Mouse (Mus musculus) embryo, embryonic 10.5 days (tissue): ENCODE measurements around the gene Farsb.

Source experiments
- DNase-seq: peaks from one replicate; pipeline ENCODE4 v3.0.0-alpha.2; 2015; ENCODE audit warnings: low spot score

The Farsb gene

DNA sequence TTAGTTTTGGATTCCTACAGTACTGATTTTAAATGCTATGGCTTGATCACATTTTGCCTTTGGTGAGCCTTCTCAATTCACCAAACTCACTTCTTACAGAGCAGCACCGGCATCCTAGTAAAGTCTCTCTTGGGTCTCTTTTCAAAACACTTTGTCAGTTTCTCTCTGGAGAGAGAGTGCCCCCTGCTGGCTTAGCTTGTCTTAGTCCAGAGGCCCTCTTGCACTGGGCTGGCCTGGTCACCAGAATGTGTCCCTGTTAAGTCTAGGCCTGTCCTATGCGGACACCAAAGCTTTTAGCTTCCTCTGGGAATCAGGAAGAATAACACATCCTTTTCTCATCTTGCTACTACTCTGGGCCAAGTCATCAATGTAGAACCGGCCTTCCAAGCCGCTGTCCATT is 69.1 kb downstream of the Farsb start:
- DNase-seq = peak; percentile 91

DNA sequence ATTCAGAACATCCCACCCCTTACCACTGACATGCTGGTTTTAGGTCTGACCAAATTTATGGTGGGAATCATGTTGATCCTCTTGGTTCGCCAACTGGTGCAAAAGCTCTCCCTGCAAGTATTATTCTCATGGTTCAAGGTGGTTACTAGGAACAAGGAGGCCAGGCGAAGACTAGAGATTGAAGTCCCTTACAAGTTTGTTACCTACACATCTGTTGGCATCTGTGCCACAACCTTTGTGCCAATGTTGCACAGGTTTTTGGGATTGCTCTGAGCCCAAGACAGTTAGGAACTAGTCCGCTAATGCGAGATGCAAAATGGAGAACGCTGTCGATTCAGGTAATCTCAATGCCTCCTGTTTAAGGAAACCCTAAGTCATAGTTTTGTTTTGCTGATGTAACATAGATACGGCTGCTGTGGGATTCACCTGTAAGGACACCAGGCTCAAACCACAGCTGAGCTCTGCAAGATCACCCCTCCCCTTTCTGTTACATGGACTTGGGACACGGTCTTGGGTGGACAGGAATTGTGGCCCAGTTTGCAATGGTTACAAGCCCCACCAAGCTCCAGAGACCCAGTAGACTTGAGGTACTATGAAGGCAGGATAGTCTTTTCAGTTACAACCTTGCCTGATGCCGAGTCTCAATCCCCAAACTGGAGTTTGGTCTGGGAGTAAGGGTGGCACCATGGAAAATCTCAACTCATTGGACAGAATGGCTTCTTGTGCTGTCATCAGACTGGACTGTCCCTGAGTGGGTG is 71.4 kb downstream of the Farsb start:
- no peak for DNase-seq

DNA sequence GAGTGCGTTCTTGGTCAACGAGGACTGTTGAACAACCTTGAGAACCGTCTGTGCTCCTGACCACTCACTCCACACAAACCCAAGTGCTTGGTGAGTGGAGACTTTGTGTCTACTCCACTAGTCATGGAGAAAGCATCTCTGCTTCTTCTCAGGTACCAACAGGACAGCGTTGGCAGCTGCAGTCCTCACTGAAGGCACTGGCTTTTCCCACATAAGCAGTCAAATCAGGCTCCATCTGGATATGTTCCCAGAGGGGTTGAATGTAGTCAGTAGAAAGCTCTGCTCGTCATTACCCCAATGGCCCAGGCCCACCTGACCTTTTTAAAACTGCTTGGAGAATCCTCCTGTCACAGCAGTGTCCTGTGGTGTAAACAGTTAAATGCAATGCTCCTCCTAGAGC is 74.3 kb downstream of the Farsb start:
- no peak for DNase-seq

DNA sequence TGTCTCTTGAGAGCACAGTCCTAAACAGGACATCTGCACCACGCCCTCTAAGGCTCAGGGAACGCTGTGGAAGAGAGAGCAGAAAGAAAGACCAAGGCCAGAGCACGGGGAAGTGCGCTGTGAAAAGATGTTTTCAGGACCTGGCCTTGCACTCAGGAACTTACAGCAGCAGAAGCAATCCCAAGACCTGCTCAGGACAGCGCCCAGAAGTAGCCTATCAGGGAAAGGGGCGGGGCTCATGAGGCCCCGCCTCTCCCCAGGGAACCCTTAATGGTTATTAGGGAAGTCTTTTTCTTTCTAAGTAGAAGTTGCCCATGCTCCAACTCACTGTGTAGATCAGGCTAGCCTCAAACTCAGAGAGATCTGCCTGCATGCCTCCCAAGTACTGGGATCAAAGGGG is 76.0 kb downstream of the Farsb start:
- peak; percentile 36 for DNase-seq

DNA sequence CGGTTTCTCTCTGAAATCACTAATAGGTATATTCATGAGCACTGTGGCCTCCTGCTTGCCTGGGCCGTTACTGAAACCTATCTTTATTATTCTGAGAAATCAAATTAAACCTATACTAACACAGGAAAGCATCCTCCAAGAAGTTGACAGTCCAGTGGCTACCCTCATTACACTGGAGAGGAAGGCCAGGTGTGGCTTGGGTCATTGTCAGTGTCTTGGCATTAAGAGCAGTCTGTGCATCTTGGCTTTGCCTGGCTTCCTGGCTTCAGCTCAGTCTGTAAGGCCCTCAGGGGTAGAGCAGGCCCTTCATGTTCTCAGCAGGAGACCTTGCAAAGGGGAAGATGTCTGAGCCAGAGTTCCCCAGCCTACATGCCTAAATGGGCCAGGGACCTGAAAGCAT is 79.3 kb downstream of the Farsb start:
- no peak for DNase-seq

DNA sequence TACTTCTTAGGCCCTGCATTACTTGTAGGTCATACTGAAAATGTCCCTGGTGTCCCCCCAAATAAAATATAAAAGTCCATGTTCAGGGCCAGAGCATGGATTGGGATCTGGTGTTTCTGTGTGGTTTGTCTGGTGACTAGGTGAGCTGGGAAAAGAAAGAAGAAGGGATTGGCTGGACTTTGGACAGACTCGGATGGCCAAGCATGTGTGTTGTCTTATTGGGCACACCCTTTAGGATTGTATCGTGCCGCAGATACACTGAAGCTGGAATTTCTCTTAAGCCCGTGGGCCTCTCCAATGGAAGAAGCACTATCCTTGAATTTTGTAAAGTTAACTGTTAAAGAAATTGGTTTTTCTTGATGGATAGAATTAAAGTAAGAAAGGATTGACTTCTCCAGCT is 87.3 kb downstream of the Farsb start:
- DNase-seq = no peak

DNA sequence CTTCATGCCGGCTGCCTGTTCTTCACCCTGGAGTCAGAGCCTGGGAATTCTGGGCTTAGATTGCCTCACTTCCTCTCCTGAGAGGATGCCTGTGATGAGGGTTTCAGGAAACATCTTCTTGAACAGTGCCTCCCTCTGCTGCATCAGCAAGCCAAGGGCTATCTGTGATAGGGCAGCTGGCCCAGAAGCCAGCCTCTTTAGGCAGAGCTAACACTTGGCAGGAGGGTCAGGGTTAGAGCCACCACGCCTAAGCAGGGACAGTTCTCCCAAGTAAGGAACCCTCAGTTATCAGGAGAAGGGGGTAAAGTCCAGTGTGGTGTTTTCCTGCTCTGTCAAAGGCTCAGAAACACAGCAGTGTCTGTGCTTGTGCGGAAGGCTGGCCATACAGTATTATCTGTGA is 88.9 kb downstream of the Farsb start:
- DNase-seq = no peak

DNA sequence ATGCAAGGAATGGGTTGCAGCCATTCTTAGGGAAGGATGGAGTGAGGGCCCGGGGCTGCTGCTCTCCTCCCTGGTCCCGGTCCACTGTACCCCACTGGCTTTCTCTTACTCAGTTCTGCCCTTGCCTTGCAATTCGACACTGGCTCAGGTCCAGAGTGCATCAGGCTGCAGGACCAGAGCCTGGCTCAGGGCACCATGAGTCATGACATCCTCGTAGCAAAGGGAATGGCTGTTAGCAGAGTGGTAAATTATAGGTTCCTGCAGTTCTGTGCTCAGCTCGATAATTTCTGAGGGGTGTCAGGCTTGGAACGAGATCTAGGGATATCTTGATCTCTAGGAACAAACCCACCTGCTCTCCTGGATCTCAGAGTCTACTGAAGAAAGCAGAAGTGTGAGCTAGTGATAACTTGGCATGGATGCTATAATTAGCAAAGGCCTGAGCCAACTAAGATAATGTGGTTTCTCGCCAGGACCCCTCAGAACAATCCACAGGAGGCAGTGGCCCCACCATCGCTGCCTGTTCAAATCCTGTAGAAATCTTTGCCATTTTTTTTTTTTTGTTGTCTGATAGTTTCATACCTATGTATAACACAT is 92.3 kb downstream of the Farsb start:
- DNase-seq = no peak

DNA sequence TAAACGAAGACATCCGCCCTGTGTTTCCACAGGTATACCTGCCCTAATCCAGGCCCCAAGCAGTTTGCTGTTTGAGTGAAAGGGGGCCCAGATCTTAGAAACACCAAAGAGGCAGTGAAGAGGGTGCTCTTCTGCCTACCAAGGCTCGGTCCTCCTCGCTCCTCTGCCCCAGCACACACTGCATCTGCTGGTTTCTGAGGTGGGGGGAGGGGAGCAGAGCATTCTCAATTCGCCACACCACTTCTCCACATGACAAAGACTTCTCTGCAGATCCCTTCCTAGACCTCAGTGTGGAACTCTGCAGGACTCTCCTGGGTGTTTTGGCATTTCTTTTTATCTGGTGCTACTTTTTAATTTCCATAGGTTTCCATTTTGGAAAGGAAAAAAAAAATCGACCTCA is 93.0 kb downstream of the Farsb start:
- peak; percentile 48 for DNase-seq

DNA sequence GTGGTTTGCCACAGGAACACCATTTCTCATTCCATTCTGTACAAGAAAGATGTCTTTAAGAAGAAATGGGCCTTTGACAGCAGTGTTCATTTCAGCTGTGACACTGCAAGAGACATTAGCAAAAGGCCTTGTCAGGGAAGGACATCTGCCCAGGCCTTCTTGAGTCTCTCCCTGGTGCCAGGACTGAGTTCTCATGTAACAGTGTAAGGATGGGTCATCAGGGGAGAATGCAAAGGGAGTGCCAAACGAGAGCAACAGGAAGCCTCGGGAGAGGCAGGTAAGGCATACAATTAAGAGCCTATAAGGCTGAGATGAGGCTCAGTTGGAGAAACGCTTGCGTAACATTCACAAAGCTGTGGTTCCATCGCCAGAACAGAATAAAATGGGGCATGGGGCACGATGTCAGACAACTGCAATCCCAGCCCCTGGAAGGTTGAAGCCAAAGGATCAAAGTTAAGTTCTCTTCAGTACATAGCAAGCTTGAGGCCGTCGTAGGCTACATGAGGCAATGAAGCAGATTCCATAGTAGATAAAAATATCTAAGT is 93.4 kb downstream of the Farsb start:
- DNase-seq = no peak

DNA sequence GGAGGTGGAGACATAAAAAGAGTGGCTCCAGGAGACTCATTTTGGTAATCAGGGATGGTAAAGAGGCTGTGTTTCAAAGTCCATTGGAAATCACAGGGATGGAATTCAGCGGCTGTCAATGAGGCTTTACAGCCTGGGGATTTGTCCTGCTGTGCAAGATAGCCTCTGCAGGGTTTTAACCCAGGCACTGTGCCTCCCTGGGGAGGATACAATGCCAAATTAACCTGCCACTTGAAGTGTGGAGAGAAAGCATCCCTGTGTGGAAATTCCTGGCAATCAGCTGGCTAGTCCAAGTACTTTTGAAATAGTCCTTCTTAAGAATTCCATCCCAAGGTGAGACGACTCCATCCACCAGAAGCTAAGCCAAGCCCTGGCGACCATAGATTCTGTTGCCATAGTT is 99.8 kb downstream of the Farsb start:
- no peak for DNase-seq

DNA sequence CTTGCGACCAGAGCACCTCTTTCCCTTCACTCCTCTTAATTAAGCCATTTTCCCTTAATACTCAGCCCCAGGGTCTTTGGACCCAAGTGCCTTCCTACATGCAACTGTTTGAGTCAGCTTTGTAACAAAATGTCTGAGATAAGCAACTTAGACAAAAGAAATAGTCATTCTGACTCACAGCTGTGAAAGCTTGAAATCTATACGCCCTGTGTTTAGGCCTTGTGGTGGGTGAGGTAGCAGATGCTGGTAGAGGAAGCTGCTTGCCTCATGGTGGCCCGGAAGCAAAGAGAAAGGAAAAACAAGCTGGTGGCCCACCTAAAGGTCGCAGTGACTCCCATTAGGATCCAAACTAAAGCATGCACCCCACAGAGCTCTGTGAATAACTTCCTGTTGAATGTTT is 100.8 kb downstream of the Farsb start:
- no peak for DNase-seq

DNA sequence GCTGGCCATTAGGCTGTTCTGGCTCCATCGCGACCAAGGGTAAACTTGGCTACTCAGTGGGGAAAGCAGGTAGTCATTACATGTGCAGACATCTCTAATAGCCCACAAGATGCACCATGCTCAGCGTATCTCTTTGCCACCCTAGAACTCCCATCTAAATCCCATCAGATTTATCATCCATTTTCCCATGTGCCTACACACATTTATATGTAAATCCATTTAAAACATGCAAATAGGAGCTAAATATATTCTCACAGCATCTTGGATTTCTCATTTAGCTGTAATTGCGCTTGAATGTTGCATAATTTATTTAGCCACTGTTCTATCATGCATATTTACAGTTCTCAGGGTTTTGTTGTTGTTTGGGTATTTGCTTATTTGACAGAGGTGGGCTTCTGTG is 107.7 kb downstream of the Farsb start:
- no peak for DNase-seq

DNA sequence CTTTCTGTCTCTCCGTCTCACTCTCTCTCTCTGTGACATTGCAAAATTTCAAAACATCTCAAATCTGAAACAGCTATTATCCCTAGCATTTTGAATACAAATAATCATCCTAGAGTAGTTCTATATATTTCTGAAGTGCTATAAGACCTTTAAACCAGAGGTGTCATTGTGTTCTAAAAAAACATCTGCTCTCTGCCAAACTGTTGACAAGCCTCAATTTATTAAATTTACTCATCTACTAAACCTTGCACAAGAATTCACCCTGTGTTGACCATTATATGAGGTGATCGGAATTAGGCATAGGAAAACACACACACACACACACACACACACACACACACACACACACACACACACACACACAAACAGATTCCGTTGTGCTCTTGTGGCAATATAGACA is 113.6 kb downstream of the Farsb start:
- DNase-seq = no peak

DNA sequence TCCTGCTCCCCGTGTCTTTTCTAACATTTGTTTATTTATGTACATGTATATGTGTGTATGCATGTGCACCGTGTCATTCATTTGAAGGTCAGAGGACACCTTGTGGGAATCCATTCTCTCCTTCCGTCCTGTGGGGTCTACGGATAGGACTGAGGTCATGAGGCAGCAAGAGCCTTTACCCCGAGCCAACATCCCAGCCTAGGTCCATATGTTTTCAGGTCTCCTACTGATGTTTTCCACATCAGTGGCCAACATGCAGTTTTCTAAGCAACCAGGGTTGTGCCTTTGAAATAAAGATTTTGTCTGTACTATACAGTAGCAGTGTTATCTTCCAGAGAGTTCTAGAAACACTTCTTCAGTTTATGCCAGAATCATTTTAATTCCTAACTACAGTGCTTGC is 114.9 kb downstream of the Farsb start:
- no peak for DNase-seq

DNA sequence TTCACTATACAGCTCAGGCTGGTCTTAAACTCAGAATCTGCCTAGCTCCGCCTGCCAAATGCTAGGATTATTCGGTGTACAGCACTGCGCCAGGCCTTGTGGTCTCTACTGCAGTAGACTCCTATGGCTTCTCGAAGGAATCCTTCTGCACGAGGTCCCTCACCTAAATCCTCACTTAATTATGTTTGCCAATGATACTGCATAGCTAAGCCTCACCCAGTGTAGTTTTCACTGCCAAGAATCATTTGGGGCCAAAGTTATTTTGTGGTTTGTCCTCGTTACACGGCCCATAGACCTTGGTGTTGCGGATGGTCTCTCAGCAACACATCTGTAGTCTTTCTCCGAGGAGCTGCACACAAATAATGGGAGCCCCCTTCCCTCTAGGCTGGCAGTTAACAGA is 116.4 kb downstream of the Farsb start:
- DNase-seq = no peak

DNA sequence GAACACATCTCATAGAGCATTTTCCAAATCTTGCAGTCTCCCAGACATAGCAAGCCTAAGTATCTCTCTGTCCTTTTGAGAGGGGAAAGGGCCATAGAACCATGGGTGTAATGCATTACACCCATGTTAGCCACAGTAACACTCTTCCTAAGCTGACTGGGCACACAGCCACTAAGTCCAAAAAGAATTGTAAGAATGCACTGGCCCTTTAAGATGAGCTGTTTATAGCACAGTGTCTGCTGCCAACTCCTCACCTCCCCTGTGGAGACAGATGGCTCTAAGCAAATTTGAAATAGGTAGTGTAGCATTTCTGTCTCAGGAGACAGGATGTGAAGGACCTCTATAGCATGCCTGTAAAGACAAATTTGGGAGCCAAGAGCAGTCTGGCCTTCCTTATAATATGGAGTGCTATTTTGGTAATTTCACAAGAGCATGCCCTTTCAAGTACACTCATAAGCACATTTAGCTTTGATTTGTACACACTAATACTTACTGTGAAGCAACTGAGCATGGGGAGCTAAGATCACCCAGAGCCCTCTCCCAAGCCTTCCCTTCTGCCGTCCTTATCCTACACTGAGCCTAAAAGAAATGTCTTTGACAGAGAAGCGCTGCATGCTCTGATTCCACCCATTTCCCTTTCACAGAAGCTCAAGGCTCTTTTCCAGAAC is 117.0 kb downstream of the Farsb start:
- no peak for DNase-seq

DNA sequence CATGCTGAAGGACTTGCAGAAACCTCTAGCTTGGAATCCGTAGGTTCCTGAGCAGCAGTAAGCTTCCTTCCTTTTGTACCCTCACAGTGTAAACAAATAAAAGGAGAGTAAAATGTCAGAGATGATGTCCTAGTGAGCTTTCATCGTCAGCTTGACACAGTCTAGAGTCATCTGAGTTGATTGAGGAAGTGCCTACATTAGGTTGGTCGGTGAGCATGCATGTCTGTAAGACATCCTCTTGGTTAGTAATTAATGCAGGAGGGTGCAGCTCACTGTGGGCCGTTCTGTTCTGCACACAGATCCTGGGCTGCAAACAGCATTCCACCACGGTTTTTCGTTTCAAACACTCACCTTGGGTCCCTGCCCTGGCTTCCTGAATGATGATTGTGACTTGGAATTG is 118.6 kb downstream of the Farsb start:
- DNase-seq = no peak
